Mouse (Mus musculus): ENCODE results near the gene Gm20431. TPM values are rescaled to one million over a fixed set of nuclear protein-coding genes. Genes with fewer than 3 reads are reported as not detected.

The Gm20431 gene
- polyA plus RNA-seq, 1 experiment from 2014 or later = 15.1 TPM

- Histone ChIP-seq H3K27ac (ENCODE audit: low read depth, low read length) (no peak overlapping the region), H3K4me2 (ENCODE audit: low read depth, low read length, severe bottlenecking) (no peak overlapping the region), H3K36me3 (ENCODE audit: control insufficient read depth, insufficient read depth, low read length) (no peaks in the 10 kb centered on the region), H3K9ac (ENCODE audit: low read length) (no peak overlapping the region), H3K4me1 (replicated peaks; ENCODE audit: control insufficient read depth, insufficient read depth, low read length) (peaks cover 6% of the 10 kb centered on the region), H3K9me3 (ENCODE audit: control insufficient read depth, low read length) (no peaks in the 10 kb centered on the region), H3K27me3 (ENCODE audit: control insufficient read depth, insufficient read depth, low read length) (peaks cover 29% of the 10 kb centered on the region), H3K4me3 (ENCODE audit: low read depth, low read length) (no peak overlapping the region)
- WGBS = 80% methylated on average over 16 of the region's 16 CpGs
- DNase-seq (ENCODE audit: low spot score) = no peak
- ATAC-seq (replicated peaks; ENCODE audit: low FRiP score) = no peak
These were observed 25.3 kb upstream of the Gm20431 start for GRCm38 (mm10) chr2:167686382-167687249.

- no peak overlapping the region for H3K4me2 ChIP-seq (ENCODE audit: low read depth, low read length, severe bottlenecking)
- no peak overlapping the region for H3K4me3 ChIP-seq (ENCODE audit: low read depth, low read length)
- H3K4me1 ChIP-seq (replicated peaks; ENCODE audit: control insufficient read depth, insufficient read depth, low read length) = peaks cover 6% of the 10 kb centered on the region
- DNase-seq (ENCODE audit: low spot score) (no peak), ATAC-seq (replicated peaks; ENCODE audit: low FRiP score) (no peak)
- 87% methylated on average over 3 of the region's 3 CpGs for WGBS
- no peak overlapping the region for H3K27ac ChIP-seq (ENCODE audit: low read depth, low read length)
- no peaks in the 10 kb centered on the region for H3K9me3 ChIP-seq (ENCODE audit: control insufficient read depth, low read length)
- H3K36me3 ChIP-seq (ENCODE audit: control insufficient read depth, insufficient read depth, low read length) = no peaks in the 10 kb centered on the region
- H3K27me3 ChIP-seq (ENCODE audit: control insufficient read depth, insufficient read depth, low read length) = peaks cover 24% of the 10 kb centered on the region
- H3K9ac ChIP-seq (ENCODE audit: low read length) = no peak overlapping the region
These were observed 24.6 kb upstream of the Gm20431 start for GRCm38 (mm10) chr2:167685865-167686264.

DNA sequence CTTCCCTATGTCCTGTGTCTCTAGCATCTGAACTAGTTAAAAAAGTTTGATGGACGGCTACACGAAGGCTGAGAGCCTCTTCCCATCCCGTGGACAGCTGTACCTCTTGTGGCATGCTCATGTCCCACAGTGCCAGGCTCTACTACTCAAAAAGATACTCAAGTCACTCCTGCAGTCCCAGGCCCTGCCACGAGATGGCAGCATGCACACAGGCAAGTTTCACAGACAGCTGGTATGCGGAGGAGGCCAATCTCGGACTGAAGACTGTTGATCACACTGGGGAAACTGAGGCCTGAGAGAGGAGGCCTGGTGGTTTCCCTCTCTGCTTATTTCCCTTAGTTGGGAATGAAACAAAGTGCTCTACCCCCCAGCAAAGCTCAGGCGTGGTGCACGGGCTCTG lies 23.8 kb upstream of the Gm20431 start:
- H3K4me1 ChIP-seq (replicated peaks; ENCODE audit: control insufficient read depth, insufficient read depth, low read length) = peaks cover 6% of the 10 kb centered on the region
- ATAC-seq (replicated peaks; ENCODE audit: low FRiP score) = no peak
- peaks cover 19% of the 10 kb centered on the region for H3K27me3 ChIP-seq (ENCODE audit: control insufficient read depth, insufficient read depth, low read length)
- no peak overlapping the region for H3K27ac ChIP-seq (ENCODE audit: low read depth, low read length)
- no peaks in the 10 kb centered on the region for H3K9me3 ChIP-seq (ENCODE audit: control insufficient read depth, low read length)
- H3K9ac ChIP-seq (ENCODE audit: low read length) = no peak overlapping the region
- peak; percentile 96 for DNase-seq (ENCODE audit: low spot score)
- H3K4me3 ChIP-seq (ENCODE audit: low read depth, low read length) = no peak overlapping the region
- WGBS = 7% methylated on average over 8 of the region's 8 CpGs
- no peaks in the 10 kb centered on the region for H3K36me3 ChIP-seq (ENCODE audit: control insufficient read depth, insufficient read depth, low read length)
- H3K4me2 ChIP-seq (ENCODE audit: low read depth, low read length, severe bottlenecking) = no peak overlapping the region

DNA sequence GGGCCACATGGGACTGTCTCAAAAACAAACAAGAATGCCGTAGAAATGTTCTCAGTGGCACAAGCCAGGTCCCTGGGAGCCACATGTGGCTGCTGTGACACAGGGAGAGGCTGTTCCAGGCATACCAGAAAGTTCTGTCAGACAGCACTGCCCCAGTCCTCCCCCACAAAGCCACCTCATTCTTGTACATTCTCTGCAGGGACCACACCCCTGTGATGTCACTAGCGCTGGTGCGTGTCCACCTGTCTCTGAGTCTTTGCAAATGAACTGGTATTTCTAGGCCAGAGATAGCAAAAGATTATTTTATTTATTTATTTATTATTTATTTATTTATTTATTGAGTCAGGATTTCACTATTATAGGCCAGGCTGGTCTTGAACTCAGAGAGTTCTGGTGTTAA lies 22.4 kb upstream of the Gm20431 start:
- ATAC-seq (replicated peaks; ENCODE audit: low FRiP score) (no peak), DNase-seq (ENCODE audit: low spot score) (no peak)
- peaks cover 3% of the 10 kb centered on the region; the same call in 1 of the 2 replicates for H3K4me1 ChIP-seq (replicated peaks; ENCODE audit: control insufficient read depth, insufficient read depth, low read length)
- no peak overlapping the region for H3K4me3 ChIP-seq (ENCODE audit: low read depth, low read length)
- no peak overlapping the region for H3K4me2 ChIP-seq (ENCODE audit: low read depth, low read length, severe bottlenecking)
- no peaks in the 10 kb centered on the region for H3K36me3 ChIP-seq (ENCODE audit: control insufficient read depth, insufficient read depth, low read length)
- H3K27ac ChIP-seq (ENCODE audit: low read depth, low read length) = no peak overlapping the region
- H3K9ac ChIP-seq (ENCODE audit: low read length) = no peak overlapping the region
- peaks cover 9% of the 10 kb centered on the region for H3K27me3 ChIP-seq (ENCODE audit: control insufficient read depth, insufficient read depth, low read length)
- WGBS = 84% methylated on average over 3 of the region's 3 CpGs
- H3K9me3 ChIP-seq (ENCODE audit: control insufficient read depth, low read length) = no peaks in the 10 kb centered on the region

- Histone ChIP-seq H3K27me3 (ENCODE audit: control insufficient read depth, insufficient read depth, low read length) (no peaks in the 10 kb centered on the region), H3K4me2 (ENCODE audit: low read depth, low read length, severe bottlenecking) (no peak overlapping the region), H3K36me3 (ENCODE audit: control insufficient read depth, insufficient read depth, low read length) (no peaks in the 10 kb centered on the region), H3K27ac (ENCODE audit: low read depth, low read length) (no peak overlapping the region), H3K4me3 (ENCODE audit: low read depth, low read length) (no peak overlapping the region), H3K9me3 (ENCODE audit: control insufficient read depth, low read length) (no peaks in the 10 kb centered on the region), H3K4me1 (replicated peaks; ENCODE audit: control insufficient read depth, insufficient read depth, low read length) (no peaks in the 10 kb centered on the region), H3K9ac (ENCODE audit: low read length) (no peak overlapping the region)
- peak; percentile 73 for DNase-seq (ENCODE audit: low spot score)
- ATAC-seq (replicated peaks; ENCODE audit: low FRiP score) = no peak
- 52% methylated on average over 5 of the region's 5 CpGs for WGBS
These were observed 19.4 kb upstream of the Gm20431 start for GRCm38 (mm10) chr2:167680657-167681056.

- no peak overlapping the region for H3K4me3 ChIP-seq (ENCODE audit: low read depth, low read length)
- H3K4me1 ChIP-seq (replicated peaks; ENCODE audit: control insufficient read depth, insufficient read depth, low read length) = no peaks in the 10 kb centered on the region
- no peaks in the 10 kb centered on the region for H3K9me3 ChIP-seq (ENCODE audit: control insufficient read depth, low read length)
- WGBS = 5% methylated on average over 13 of the region's 13 CpGs
- ATAC-seq (replicated peaks; ENCODE audit: low FRiP score) = peak; percentile 80
- DNase-seq (ENCODE audit: low spot score) = peak; percentile 93
- no peaks in the 10 kb centered on the region for H3K27me3 ChIP-seq (ENCODE audit: control insufficient read depth, insufficient read depth, low read length)
- H3K9ac ChIP-seq (ENCODE audit: low read length) = no peak overlapping the region
- no peak overlapping the region for H3K4me2 ChIP-seq (ENCODE audit: low read depth, low read length, severe bottlenecking)
- H3K36me3 ChIP-seq (ENCODE audit: control insufficient read depth, insufficient read depth, low read length) = no peaks in the 10 kb centered on the region
- no peak overlapping the region for H3K27ac ChIP-seq (ENCODE audit: low read depth, low read length)
These were observed 18.7 kb upstream of the Gm20431 start for GRCm38 (mm10) chr2:167679902-167680430.

DNA sequence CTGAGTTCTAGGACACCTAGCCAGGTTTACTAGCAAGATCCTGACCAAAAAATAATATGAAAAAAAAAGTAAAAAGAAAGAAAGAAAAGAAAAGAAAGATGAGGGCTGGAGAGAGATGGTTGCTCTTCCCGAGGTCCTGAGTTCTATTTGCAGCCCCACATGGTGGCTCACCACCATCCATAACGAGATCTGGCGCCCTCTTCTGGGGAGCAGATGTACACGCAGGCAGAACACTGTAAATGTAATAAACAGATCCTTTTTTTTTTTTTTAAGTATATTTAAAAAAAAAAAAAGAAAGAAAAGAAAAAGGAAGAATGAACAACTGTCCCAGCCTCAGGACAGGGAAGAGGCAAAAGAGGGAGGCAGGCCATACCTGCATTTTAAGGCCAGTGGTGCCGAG lies 17.3 kb upstream of the Gm20431 start:
- Histone ChIP-seq H3K4me1 (replicated peaks; ENCODE audit: control insufficient read depth, insufficient read depth, low read length) (no peaks in the 10 kb centered on the region), H3K27me3 (ENCODE audit: control insufficient read depth, insufficient read depth, low read length) (no peaks in the 10 kb centered on the region), H3K4me2 (ENCODE audit: low read depth, low read length, severe bottlenecking) (no peak overlapping the region), H3K9ac (ENCODE audit: low read length) (no peak overlapping the region), H3K27ac (ENCODE audit: low read depth, low read length) (no peak overlapping the region), H3K36me3 (ENCODE audit: control insufficient read depth, insufficient read depth, low read length) (no peaks in the 10 kb centered on the region), H3K9me3 (ENCODE audit: control insufficient read depth, low read length) (no peaks in the 10 kb centered on the region), H3K4me3 (ENCODE audit: low read depth, low read length) (no peak overlapping the region)
- no peak for ATAC-seq (replicated peaks; ENCODE audit: low FRiP score)
- WGBS = 42% methylated on average over 5 of the region's 5 CpGs
- no peak for DNase-seq (ENCODE audit: low spot score)

DNA sequence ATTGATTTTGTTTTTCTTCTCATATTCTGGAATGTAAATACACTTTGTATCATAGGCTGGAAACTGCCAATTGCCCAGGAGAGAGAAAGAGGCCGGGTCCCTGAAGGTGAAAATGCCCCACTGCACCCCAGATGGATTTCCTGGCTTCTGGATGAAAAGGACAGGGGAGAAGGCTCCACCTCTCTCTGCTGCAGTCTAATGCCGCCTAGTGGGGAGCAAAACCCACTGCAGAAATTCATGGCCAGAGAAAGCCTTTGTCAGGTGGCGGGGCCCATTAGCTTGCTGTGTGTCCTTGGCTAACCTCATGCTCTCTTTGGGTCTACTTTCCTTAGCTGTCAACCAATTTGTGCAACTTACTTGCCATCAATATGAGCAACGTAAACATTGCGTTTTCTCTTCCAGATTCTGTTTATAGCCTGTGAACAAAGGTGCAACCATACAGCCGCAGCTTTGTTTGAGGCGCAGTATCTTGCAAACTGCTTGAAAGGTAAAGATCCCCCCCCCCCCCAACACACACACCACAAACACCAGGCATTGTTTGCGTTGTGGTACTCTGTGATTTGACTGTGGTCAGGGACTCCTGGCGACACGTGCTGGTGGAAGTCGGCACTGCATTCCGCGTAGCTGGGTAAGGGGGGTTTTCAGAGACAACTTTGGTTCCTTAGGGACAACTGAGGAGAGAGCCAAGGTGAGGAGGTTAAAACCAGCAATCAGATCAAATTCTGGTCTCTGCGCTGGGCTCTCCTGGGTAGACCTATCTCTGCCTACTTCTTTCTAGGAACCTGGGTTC lies 14.0 kb upstream of the Gm20431 start:
- Histone ChIP-seq H3K9ac (ENCODE audit: low read length) (no peak overlapping the region), H3K4me1 (replicated peaks; ENCODE audit: control insufficient read depth, insufficient read depth, low read length) (no peaks in the 10 kb centered on the region), H3K9me3 (ENCODE audit: control insufficient read depth, low read length) (no peaks in the 10 kb centered on the region), H3K27me3 (ENCODE audit: control insufficient read depth, insufficient read depth, low read length) (no peaks in the 10 kb centered on the region), H3K36me3 (ENCODE audit: control insufficient read depth, insufficient read depth, low read length) (no peaks in the 10 kb centered on the region), H3K27ac (ENCODE audit: low read depth, low read length) (no peak overlapping the region), H3K4me2 (ENCODE audit: low read depth, low read length, severe bottlenecking) (no peak overlapping the region), H3K4me3 (ENCODE audit: low read depth, low read length) (no peak overlapping the region)
- ATAC-seq (replicated peaks; ENCODE audit: low FRiP score) (no peak), DNase-seq (ENCODE audit: low spot score) (peak; percentile 68)
- 37% methylated on average over 14 of the region's 14 CpGs for whole genome bisulfite sequencing

All from forebrain, embryonic 11.5 days (tissue).